Mouse (Mus musculus) hindbrain, embryonic 11.5 days (tissue): ENCODE data around the gene Ephb1. TPM values are rescaled to one million over a fixed set of nuclear protein-coding genes. Genes with fewer than 3 reads are reported as not detected.

Experiments
- ATAC-seq: fragments of 200-750 bp; cut with Nextera tagmentation; 2 replicates; pipeline ENCODE4 v1.8.0; 2017; ENCODE audit warnings: mild to moderate bottlenecking, moderate TSS enrichment, moderate library complexity; ENCODE audit not compliant: low FRiP score
- DNase-seq: peaks from one replicate; pipeline ENCODE4 v3.0.0-alpha.2; 2015; ENCODE audit warnings: low spot score
- H3K27ac ChIP-seq: fragments of 300-500 bp; sonication (generic); 2 replicates; pipeline ENCODE4 v1.5.1; 2014; ENCODE audit warnings: mild to moderate bottlenecking, low read depth, low read length
- H3K27me3 ChIP-seq: fragments of 300-500 bp; sonication (generic); 2 replicates; pipeline ENCODE4 v1.6.1; 2014; ENCODE audit warnings: mild to moderate bottlenecking, low read length, moderate library complexity, mixed read lengths; ENCODE audit not compliant: control insufficient read depth, insufficient read depth
- H3K36me3 ChIP-seq: fragments of 300-500 bp; sonication (generic); 2 replicates; pipeline ENCODE4 v1.6.1; 2014; ENCODE audit warnings: mild to moderate bottlenecking, low read length, moderate library complexity, mixed read lengths; ENCODE audit not compliant: control insufficient read depth, insufficient read depth
- H3K4me1 ChIP-seq: fragments of 300-500 bp; sonication (generic); replicated peaks from 2 replicates; pipeline ENCODE4 v1.6.1; 2014; ENCODE audit warnings: low read length, mixed read lengths; ENCODE audit not compliant: control insufficient read depth, insufficient read depth
- H3K4me2 ChIP-seq: fragments of 300-500 bp; sonication (generic); replicated peaks from 2 replicates; pipeline ENCODE4 v1.6.1; 2014; ENCODE audit warnings: mild to moderate bottlenecking, low read depth, low read length
- H3K4me3 ChIP-seq: fragments of 300-500 bp; sonication (generic); 2 replicates; pipeline ENCODE4 v1.5.1; 2014; ENCODE audit warnings: low read depth, low read length
- H3K9ac ChIP-seq: fragments of 300-500 bp; sonication (generic); 2 replicates; pipeline ENCODE4 v1.6.1; 2014; ENCODE audit warnings: low read depth, low read length
- H3K9me3 ChIP-seq: fragments of 300-500 bp; sonication (generic); 2 replicates; pipeline ENCODE4 v1.6.1; 2016; ENCODE audit warnings: low read length; ENCODE audit not compliant: control insufficient read depth
- WGBS: fragments of 180-500 bp; shearing (Covaris S2); extraction: QIAGEN DNeasy Blood & Tissue Kit; methylation state at CpG from one replicate; pipeline ENCODE4 v1.1.7; 2014; 5-methylcytosine and 5-hydroxymethylcytosine counted together
- polyA plus RNA-seq: library from polyadenylated mRNA; unstranded; fragments of >200 nt; fragmentation: Nextera tagmentation; extraction: Ambion mirVana; gene quantifications from 2 replicates; pipeline ENCODE4 v1.2.1, GENCODE M21; 2014

Gene Ephb1
- polyA plus RNA-seq, 1 experiment from 2014 or later: 18.3 TPM

- Histone ChIP-seq H3K9ac (peak overlapping the region; percentile 32; the same call in 1 of the 2 replicates), H3K27me3 (no peaks in the 10 kb centered on the region), H3K4me1 (peaks cover 6% of the 10 kb centered on the region), H3K9me3 (no peaks in the 10 kb centered on the region), H3K27ac (peak overlapping the region; percentile 63), H3K4me2 (no peak overlapping the region), H3K36me3 (no peaks in the 10 kb centered on the region), H3K4me3 (no peak overlapping the region)
- DNase-seq (peak; percentile 40), ATAC-seq (peak; percentile 54)
- 26% methylated on average over 8 of the region's 8 CpGs for WGBS
Observed at GRCm38 (mm10) chr9:102045111-102045861, 309.2 kb downstream of the Ephb1 start.

GRCm38 (mm10) chr9:102039011-102039733, 315.3 kb downstream of the Ephb1 start:
- no peaks in the 10 kb centered on the region for H3K4me1 ChIP-seq
- no peak overlapping the region for H3K9ac ChIP-seq
- H3K36me3 ChIP-seq: no peaks in the 10 kb centered on the region
- H3K9me3 ChIP-seq: no peaks in the 10 kb centered on the region
- no peak overlapping the region for H3K4me2 ChIP-seq
- no peak overlapping the region for H3K27ac ChIP-seq
- ATAC-seq (no peak), DNase-seq (no peak)
- H3K27me3 ChIP-seq: no peaks in the 10 kb centered on the region
- 84% methylated on average over 6 of the region's 6 CpGs for WGBS
- no peak overlapping the region for H3K4me3 ChIP-seq

- Histone ChIP-seq H3K9me3 (no peaks in the 10 kb centered on the region), H3K4me1 (no peaks in the 10 kb centered on the region), H3K4me2 (no peak overlapping the region), H3K4me3 (no peak overlapping the region), H3K27ac (no peak overlapping the region), H3K27me3 (no peaks in the 10 kb centered on the region), H3K36me3 (no peaks in the 10 kb centered on the region), H3K9ac (no peak overlapping the region)
- 73% methylated on average over 5 of the region's 5 CpGs for WGBS
- no peak for DNase-seq
- no peak for ATAC-seq
Observed at GRCm38 (mm10) chr9:102036132-102036531, 318.4 kb downstream of the Ephb1 start.

- no peaks in the 10 kb centered on the region for H3K36me3 ChIP-seq
- no peak overlapping the region for H3K4me2 ChIP-seq
- no peak overlapping the region for H3K4me3 ChIP-seq
- DNase-seq (no peak), ATAC-seq (no peak)
- WGBS: 73% methylated on average over 5 of the region's 5 CpGs
- no peak overlapping the region for H3K27ac ChIP-seq
- no peaks in the 10 kb centered on the region for H3K4me1 ChIP-seq
- no peak overlapping the region for H3K9ac ChIP-seq
- no peaks in the 10 kb centered on the region for H3K27me3 ChIP-seq
- H3K9me3 ChIP-seq: no peaks in the 10 kb centered on the region
Observed at GRCm38 (mm10) chr9:102033231-102033630, 321.3 kb downstream of the Ephb1 start.

- no peak overlapping the region for H3K9ac ChIP-seq
- WGBS: 79% methylated on average over 8 of the region's 8 CpGs
- H3K27ac ChIP-seq: no peak overlapping the region
- no peaks in the 10 kb centered on the region for H3K9me3 ChIP-seq
- H3K36me3 ChIP-seq: no peaks in the 10 kb centered on the region
- H3K4me3 ChIP-seq: no peak overlapping the region
- no peak overlapping the region for H3K4me2 ChIP-seq
- DNase-seq (no peak), ATAC-seq (no peak)
- no peaks in the 10 kb centered on the region for H3K4me1 ChIP-seq
- no peaks in the 10 kb centered on the region for H3K27me3 ChIP-seq
Observed at GRCm38 (mm10) chr9:102032376-102032775, 322.1 kb downstream of the Ephb1 start.

- 74% methylated on average over 7 of the region's 7 CpGs for WGBS
- no peak overlapping the region for H3K9ac ChIP-seq
- DNase-seq: no peak
Observed at GRCm38 (mm10) chr9:102029661-102030060, 324.8 kb downstream of the Ephb1 start.

GRCm38 (mm10) chr9:102026136-102026535, 328.4 kb downstream of the Ephb1 start:
- DNase-seq (no peak), ATAC-seq (no peak)
- Histone ChIP-seq H3K4me2 (no peak overlapping the region), H3K27ac (no peak overlapping the region), H3K4me1 (no peaks in the 10 kb centered on the region), H3K9me3 (no peaks in the 10 kb centered on the region), H3K36me3 (no peaks in the 10 kb centered on the region), H3K27me3 (no peaks in the 10 kb centered on the region), H3K9ac (no peak overlapping the region), H3K4me3 (no peak overlapping the region)
- WGBS: 68% methylated on average over 2 of the region's 2 CpGs

More at GRCm38 (mm10) chr9:102029661-102030060, 324.8 kb downstream of the Ephb1 start:
- no peak for ATAC-seq
- Histone ChIP-seq H3K9me3 (no peaks in the 10 kb centered on the region), H3K27me3 (no peaks in the 10 kb centered on the region), H3K27ac (no peak overlapping the region), H3K36me3 (no peaks in the 10 kb centered on the region), H3K4me1 (no peaks in the 10 kb centered on the region), H3K4me3 (no peak overlapping the region), H3K4me2 (no peak overlapping the region)

GRCm38 (mm10) chr9:102025141-102025540, 329.4 kb downstream of the Ephb1 start:
- no peak overlapping the region for H3K4me3 ChIP-seq
- ATAC-seq (no peak), DNase-seq (no peak)
- H3K4me1 ChIP-seq: no peaks in the 10 kb centered on the region
- H3K27ac ChIP-seq: no peak overlapping the region
- H3K4me2 ChIP-seq: no peak overlapping the region
- no peak overlapping the region for H3K9ac ChIP-seq
- WGBS: 88% methylated on average over 6 of the region's 6 CpGs
- H3K27me3 ChIP-seq: no peaks in the 10 kb centered on the region
- no peaks in the 10 kb centered on the region for H3K36me3 ChIP-seq
- H3K9me3 ChIP-seq: no peaks in the 10 kb centered on the region

GRCm38 (mm10) chr9:102015516-102015915, 339.0 kb downstream of the Ephb1 start:
- Histone ChIP-seq H3K27me3 (no peaks in the 10 kb centered on the region), H3K9me3 (no peaks in the 10 kb centered on the region), H3K4me3 (no peak overlapping the region), H3K4me2 (no peak overlapping the region), H3K9ac (no peak overlapping the region), H3K4me1 (no peaks in the 10 kb centered on the region), H3K27ac (no peak overlapping the region), H3K36me3 (no peaks in the 10 kb centered on the region)
- no peak for DNase-seq
- no peak for ATAC-seq
